8 mouse cellular contexts compared by ENCODE assay signal in the genomic region with DNA sequence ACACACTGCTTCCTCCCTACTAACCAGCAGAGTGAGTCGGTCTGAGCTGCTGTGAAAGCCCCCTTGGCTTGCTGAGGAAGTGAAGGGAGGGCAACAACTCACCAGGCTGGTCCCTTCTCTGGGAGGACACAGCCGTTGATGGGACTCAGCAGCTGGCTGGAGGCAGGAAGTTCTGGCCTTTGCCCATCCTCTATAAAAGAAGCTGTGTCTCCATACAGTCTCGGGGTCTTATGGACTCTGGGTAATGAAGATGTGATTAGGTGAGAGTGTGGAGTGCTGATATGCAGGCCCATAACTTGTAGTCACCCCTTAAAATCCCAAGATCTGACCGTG. TPM values are rescaled to one million over a fixed set of nuclear protein-coding genes. Genes with fewer than 3 reads are reported as not detected.
DNase-seq lines count a peak whose midpoint lies in the region; ATAC-seq and TF ChIP-seq lines count a peak whose summit lies in the region.

No protein-coding gene starts in this region.

- peaks cover 1% of the 10 kb centered on the region for H3K36me3 ChIP-seq in testis, adult 2 months (ENCODE audit: control insufficient read depth, insufficient read depth, low read length)
- H3K36me3 ChIP-seq in liver, embryonic 12.5 days = peaks cover 8% of the 10 kb centered on the region; the same call in 1 of the 2 replicates
- no peaks in the 10 kb centered on the region; the same call in 1 of the 2 replicates for H3K36me3 ChIP-seq in stomach, postnatal 0 days (ENCODE audit: control insufficient read depth, insufficient read depth, low read length)

- peaks cover 52% of the 10 kb centered on the region for H3K4me1 ChIP-seq in testis, adult 2 months (ENCODE audit: control insufficient read depth, insufficient read depth, low read length)
- peaks cover 83% of the 10 kb centered on the region for H3K4me1 ChIP-seq in liver, embryonic 12.5 days
- peaks cover 16% of the 10 kb centered on the region for H3K4me1 ChIP-seq in stomach, postnatal 0 days (replicated peaks; ENCODE audit: control insufficient read depth, insufficient read depth)

- intact Hi-C loops in gastrocnemius, adult 2 months (cut with DNase I) = no loop called here

- no peak for TF ChIP-seq POLR2A in testis, adult 2 months (IDR thresholded peaks at IDR 0.05; ENCODE audit: control insufficient read depth, low read depth, low read length)

- H3K9me3 ChIP-seq in liver, embryonic 12.5 days (replicated peaks) = no peaks in the 10 kb centered on the region
- no peaks in the 10 kb centered on the region for H3K9me3 ChIP-seq in stomach, postnatal 0 days (ENCODE audit: control insufficient read depth, low read length)

- H3K27me3 ChIP-seq in testis, adult 2 months (ENCODE audit: control insufficient read depth, insufficient read depth, low read length) = peaks cover 3% of the 10 kb centered on the region; the same call in 1 of the 2 replicates
- peaks cover 16% of the 10 kb centered on the region for H3K27me3 ChIP-seq in liver, embryonic 12.5 days (replicated peaks)
- H3K27me3 ChIP-seq in stomach, postnatal 0 days (ENCODE audit: control insufficient read depth, insufficient read depth, low read length) = no peaks in the 10 kb centered on the region

- no peak for TF ChIP-seq CTCF in gastrocnemius, adult 2 months (IDR thresholded peaks at IDR 0.05)
- TF ChIP-seq CTCF in testis, adult 2 months (IDR thresholded peaks at IDR 0.05; ENCODE audit: control insufficient read depth, insufficient read depth, insufficient replicate concordance, low read depth, low read length) = no peak
- TF ChIP-seq CTCF in stomach, postnatal 0 days (IDR thresholded peaks at IDR 0.05; ENCODE audit: low read depth) = no peak

- peak overlapping the region; percentile 90 for H3K27ac ChIP-seq in gastrocnemius, adult 2 months
- H3K27ac ChIP-seq in testis, adult 2 months (ENCODE audit: control insufficient read depth, insufficient read depth, low read depth, low read length) = peak overlapping the region; percentile 87
- H3K27ac ChIP-seq in liver, embryonic 12.5 days = peak overlapping the region; percentile 82
- peak overlapping the region; percentile 95 for H3K27ac ChIP-seq in stomach, postnatal 0 days (replicated peaks)

- no peak for DNase-seq in gastrocnemius, adult 2 months
- DNase-seq in gastrocnemius, adult 18-20 months (ENCODE audit: low spot score) = no peak
- DNase-seq in testis, postnatal 10 days (ENCODE audit: low spot score) = no peak
- DNase-seq in stomach, postnatal 0 days (ENCODE audit: low spot score) = no peak
- no peak for DNase-seq in adrenal gland, adult 18-20 months (ENCODE audit: low spot score in 2 of 2)
- DNase-seq in urinary bladder, adult 2 months (ENCODE audit: low spot score) = no peak

- H3K9ac ChIP-seq in liver, embryonic 12.5 days = peak overlapping the region; percentile 88
- H3K9ac ChIP-seq in stomach, postnatal 0 days (ENCODE audit: low read length) = peak overlapping the region; percentile 91

- ATAC-seq in liver, embryonic 12.5 days = no peak
- no peak for ATAC-seq in stomach, postnatal 0 days (ENCODE audit: low FRiP score, low TSS enrichment)

- peak overlapping the region; percentile 95 for H3K4me2 ChIP-seq in liver, embryonic 12.5 days
- peak overlapping the region; percentile 91 for H3K4me2 ChIP-seq in stomach, postnatal 0 days (replicated peaks; ENCODE audit: low read depth)

- WGBS in liver, embryonic 12.5 days (ENCODE audit: insufficient replicate concordance) = 16% methylated on average over 4 of the region's 4 CpGs
- 26% methylated on average over 4 of the region's 4 CpGs for WGBS in stomach, postnatal 0 days

- TF ChIP-seq EP300 in stomach, postnatal 0 days (optimal IDR thresholded peaks at IDR 0.05) = no peak

- H3K4me3 ChIP-seq in gastrocnemius, adult 2 months = peak overlapping the region; percentile 93
- H3K4me3 ChIP-seq in testis, adult 2 months (ENCODE audit: control insufficient read depth, low read depth, low read length) = peak overlapping the region; percentile 97
- H3K4me3 ChIP-seq in liver, embryonic 12.5 days = peak overlapping the region; percentile 88
- H3K4me3 ChIP-seq in stomach, postnatal 0 days (ENCODE audit: low read depth, low read length) = peak overlapping the region; percentile 82

RNA-seq across cellular contexts. Expression of gene Git1, which starts 0.9 kb away (rescaled TPM):
- total RNA-seq in gastrocnemius, adult 2 months (2021) = 10 to 100 TPM; 25.9 to 33.3 TPM
- total RNA-seq in gastrocnemius, adult 18-20 months (2021) = 10 to 100 TPM; 28.0 to 37.1 TPM
- 566 and 585 TPM in 2 replicates for polyA plus RNA-seq in testis, adult 2 months (2012; rRNA removed)
- 3.1 and 3.2 TPM in 2 replicates for polyA plus RNA-seq in liver, embryonic 12.5 days (2016; fragmentation: Nextera tagmentation; extraction: Ambion mirVana)
- 5.9 and 7.9 TPM in 2 replicates for polyA plus RNA-seq in stomach, postnatal 0 days (2015; fragmentation: Nextera tagmentation; extraction: Ambion mirVana)
- total RNA-seq in adrenal gland, adult 18-20 months (2021) = 10 to 100 TPM; 47.7 to 49.2 TPM
- 24.7 and 37.0 TPM in 2 replicates for polyA plus RNA-seq in urinary bladder, adult 2 months (2012; rRNA removed)

RNA-seq across cellular contexts. Expression of gene Ankrd13b, which starts 4.8 kb away (rescaled TPM):
- 10 to 100 TPM in 1 of 2 experiments, 1 to 10 TPM in 1; 9.5 to 10.8 TPM for total RNA-seq in gastrocnemius, adult 2 months (2021)
- total RNA-seq in gastrocnemius, adult 18-20 months (2021) = 10 to 100 TPM; 10.6 to 11.6 TPM
- polyA plus RNA-seq in testis, adult 2 months (2012; rRNA removed) = 2.9 and 3.6 TPM in 2 replicates
- 2.1 and 2.5 TPM in 2 replicates for polyA plus RNA-seq in liver, embryonic 12.5 days (2016; fragmentation: Nextera tagmentation; extraction: Ambion mirVana)
- 2.4 and 3.0 TPM in 2 replicates for polyA plus RNA-seq in stomach, postnatal 0 days (2015; fragmentation: Nextera tagmentation; extraction: Ambion mirVana)
- total RNA-seq in adrenal gland, adult 18-20 months (2021) = 1 to 10 TPM; 7.9 to 8.3 TPM
- polyA plus RNA-seq in urinary bladder, adult 2 months (2012; rRNA removed) = 21.8 and 22.3 TPM in 2 replicates

RNA-seq across cellular contexts. Expression of gene Abhd15, which starts 20.6 kb away (rescaled TPM):
- total RNA-seq in gastrocnemius, adult 2 months (2021) = under 1 TPM; 0.18 to 0.50 TPM
- total RNA-seq in gastrocnemius, adult 18-20 months (2021) = under 1 TPM; 0.43 to 0.87 TPM
- polyA plus RNA-seq in testis, adult 2 months (2012; rRNA removed) = 0.17 and 0.28 TPM in 2 replicates
- 3.0 and 3.6 TPM in 2 replicates for polyA plus RNA-seq in liver, embryonic 12.5 days (2016; fragmentation: Nextera tagmentation; extraction: Ambion mirVana)
- polyA plus RNA-seq in stomach, postnatal 0 days (2015; fragmentation: Nextera tagmentation; extraction: Ambion mirVana) = 1.8 and 1.9 TPM in 2 replicates
- total RNA-seq in adrenal gland, adult 18-20 months (2021) = 10 to 100 TPM; 16.7 to 27.6 TPM
- 0.71 and 1.1 TPM in 2 replicates for polyA plus RNA-seq in urinary bladder, adult 2 months (2012; rRNA removed)

RNA-seq across cellular contexts. Expression of gene Trp53i13, which starts 21.5 kb away (rescaled TPM):
- total RNA-seq in gastrocnemius, adult 2 months (2021) = 1 to 10 TPM; 2.3 to 5.0 TPM
- total RNA-seq in gastrocnemius, adult 18-20 months (2021) = 1 to 10 TPM; 2.5 to 3.5 TPM
- 46.7 and 54.1 TPM in 2 replicates for polyA plus RNA-seq in testis, adult 2 months (2012; rRNA removed)
- 9.3 and 11.1 TPM in 2 replicates for polyA plus RNA-seq in liver, embryonic 12.5 days (2016; fragmentation: Nextera tagmentation; extraction: Ambion mirVana)
- polyA plus RNA-seq in stomach, postnatal 0 days (2015; fragmentation: Nextera tagmentation; extraction: Ambion mirVana) = 19.5 and 20.9 TPM in 2 replicates
- total RNA-seq in adrenal gland, adult 18-20 months (2021) = 10 to 100 TPM; 11.0 to 12.9 TPM
- polyA plus RNA-seq in urinary bladder, adult 2 months (2012; rRNA removed) = 20.9 and 21.0 TPM in 2 replicates

RNA-seq across cellular contexts. Expression of gene Gm10392, which starts 24.7 kb away (rescaled TPM):
- total RNA-seq in gastrocnemius, adult 2 months (2021) = not detected
- total RNA-seq in gastrocnemius, adult 18-20 months (2021) = not detected
- polyA plus RNA-seq in testis, adult 2 months (2012; rRNA removed) = not detected in 2 replicates
- 0.12 and 0.19 TPM in 2 replicates for polyA plus RNA-seq in liver, embryonic 12.5 days (2016; fragmentation: Nextera tagmentation; extraction: Ambion mirVana)
- 0.06 and 0.07 TPM in 2 replicates for polyA plus RNA-seq in stomach, postnatal 0 days (2015; fragmentation: Nextera tagmentation; extraction: Ambion mirVana)
- not detected for total RNA-seq in adrenal gland, adult 18-20 months (2021)
- not detected in 2 replicates for polyA plus RNA-seq in urinary bladder, adult 2 months (2012; rRNA removed)

Comparison
In these comparisons a context has a peak if more than half of its experiments do, and no peak if none do; other contexts are left out.
1. RNA of gene Git1, which starts 0.9 kb away (polyA plus RNA-seq): 566 to 585 TPM in testis, adult 2 months; 24.7 to 37.0 TPM in urinary bladder, adult 2 months, 5.9 to 7.9 TPM in stomach, postnatal 0 days and 3.1 to 3.2 TPM in liver, embryonic 12.5 days; every median in the first group is over 10 times any median in the second.
2. Peak in every context shown above with its lines, with median percentiles within 50 percentile points of each other: H3K27ac ChIP-seq and H3K4me3 ChIP-seq.